Mouse (Mus musculus): ENCODE measurements at regions not wholly inside any gene's neighbourhood (a gene's known extent, or its start where the extent isn't known, plus 50 kb on each side); places are given as distances from the start of the nearest gene placed in this dataset.

GRCm38 (mm10) chr1:119256769-119257168, 165.3 kb downstream of the Inhbb start:
- DNase-seq: peak; percentile 61 to 76

DNA sequence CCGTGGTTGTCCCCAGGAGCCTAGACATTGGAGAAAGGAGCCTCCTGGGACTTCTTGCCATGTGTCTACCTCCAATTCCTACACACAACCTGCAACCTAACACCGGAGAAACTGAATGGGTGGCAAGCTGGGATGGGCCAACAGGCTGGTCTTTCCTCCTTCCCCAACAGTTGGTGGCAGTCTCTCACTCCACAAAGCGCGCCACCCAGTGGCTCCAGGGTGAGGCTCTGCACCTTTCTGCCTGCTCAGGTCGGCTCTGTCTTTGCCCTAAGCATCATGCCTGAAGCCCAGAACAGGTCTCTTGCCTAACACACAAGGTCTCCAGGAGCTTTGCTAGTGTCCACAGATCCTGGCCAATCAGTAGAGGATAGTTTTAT, 166.0 kb downstream of the Inhbb start:
- DNase-seq: no peak

- DNase-seq: no peak
Observed at GRCm38 (mm10) chr1:119255386-119256096, 166.5 kb downstream of the Inhbb start.

DNA sequence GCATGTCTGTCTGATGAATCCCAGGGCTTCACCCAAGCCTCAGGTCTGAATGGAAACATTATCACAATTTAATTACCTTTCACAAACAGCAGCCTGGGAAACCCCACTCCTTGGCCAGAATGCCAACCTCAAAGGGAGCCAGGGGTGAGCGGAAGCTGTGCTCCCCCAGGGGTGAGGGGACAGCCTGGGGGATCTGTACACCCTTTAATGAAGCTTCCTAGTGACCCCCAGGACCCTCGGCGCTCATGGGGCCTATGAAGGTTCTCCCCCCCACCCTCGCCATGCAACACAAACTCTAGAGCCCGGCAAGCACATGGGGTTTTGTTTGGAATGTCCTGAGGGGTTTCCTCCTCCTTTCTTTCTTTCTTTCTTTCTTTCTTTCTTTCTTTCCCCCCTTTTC, 167.1 kb downstream of the Inhbb start:
- DNase-seq: no peak

DNA sequence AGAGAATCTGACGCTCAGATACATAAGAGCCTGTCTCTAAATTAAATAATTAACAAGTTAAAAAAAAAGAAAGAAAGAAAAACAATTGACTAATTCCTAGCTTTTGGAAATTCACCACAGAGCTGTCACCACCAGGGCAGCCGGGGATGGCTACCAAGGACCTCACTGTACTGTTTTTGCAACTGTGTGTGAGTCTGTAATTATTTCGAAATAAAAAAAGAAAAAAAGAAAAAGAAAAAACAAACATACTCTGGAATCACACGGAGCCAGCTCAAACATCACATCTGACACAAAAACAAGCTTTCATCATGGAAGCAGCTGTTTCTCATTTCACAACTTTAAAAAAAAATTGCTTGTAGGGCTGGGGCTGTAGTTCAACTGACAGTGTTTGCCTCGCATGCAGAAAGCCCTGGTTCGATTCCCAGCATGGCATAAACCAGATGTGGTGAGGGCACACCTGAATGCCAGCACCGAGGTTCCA, 168.6 kb downstream of the Inhbb start:
- peak; percentile 59 to 68 for DNase-seq

DNA sequence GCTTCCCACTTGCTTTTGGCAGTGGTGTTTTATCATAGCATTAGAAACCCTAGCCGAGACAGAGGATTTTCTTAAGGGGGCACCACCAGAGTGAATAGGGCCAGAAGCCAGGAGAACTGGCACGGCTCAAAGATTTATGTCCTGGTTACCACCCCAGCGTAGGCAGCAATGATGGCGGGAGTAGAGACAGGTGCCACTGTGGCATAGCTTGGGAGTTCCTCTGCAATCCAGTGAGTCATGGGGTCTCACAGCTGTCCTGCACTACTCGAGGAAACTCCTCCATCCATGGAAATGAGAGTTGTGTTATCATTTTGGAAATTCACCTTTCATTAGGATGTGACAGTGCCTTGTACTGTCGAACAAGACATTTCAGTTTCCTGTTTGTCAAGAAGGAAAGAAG, 169.6 kb downstream of the Inhbb start:
- no peak for DNase-seq

GRCm38 (mm10) chr1:119251741-119252140, 170.3 kb downstream of the Inhbb start:
- DNase-seq: no peak

- DNase-seq: no peak
Observed at GRCm38 (mm10) chr1:119248776-119249495, 173.1 kb downstream of the Inhbb start.

DNA sequence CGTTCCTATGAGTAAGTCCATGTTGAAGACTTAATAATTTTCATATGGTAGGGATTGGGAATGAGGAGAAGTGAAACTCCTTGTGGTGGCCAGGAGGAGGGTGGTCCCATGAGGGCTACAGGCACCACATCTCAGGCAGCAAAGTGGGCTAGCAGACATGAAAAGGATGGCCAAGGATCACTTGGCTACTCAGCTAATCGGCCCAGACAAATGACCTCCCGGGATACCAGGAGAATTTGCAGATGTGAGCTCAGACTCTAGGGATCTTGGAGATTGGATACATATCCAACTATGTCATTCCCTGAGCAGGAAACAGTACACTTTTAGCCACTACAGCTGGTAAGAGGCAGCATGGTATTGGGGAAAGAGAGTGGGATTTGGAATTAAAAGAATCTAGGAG, 174.9 kb downstream of the Inhbb start:
- DNase-seq: peak in 1 of 2 experiments; percentile 58

GRCm38 (mm10) chr1:119238463-119238862, 183.6 kb downstream of the Inhbb start:
- DNase-seq: no peak

- DNase-seq: no peak
Observed at GRCm38 (mm10) chr1:119236787-119237186, 183.4 kb upstream of the Gli2 start.

DNA sequence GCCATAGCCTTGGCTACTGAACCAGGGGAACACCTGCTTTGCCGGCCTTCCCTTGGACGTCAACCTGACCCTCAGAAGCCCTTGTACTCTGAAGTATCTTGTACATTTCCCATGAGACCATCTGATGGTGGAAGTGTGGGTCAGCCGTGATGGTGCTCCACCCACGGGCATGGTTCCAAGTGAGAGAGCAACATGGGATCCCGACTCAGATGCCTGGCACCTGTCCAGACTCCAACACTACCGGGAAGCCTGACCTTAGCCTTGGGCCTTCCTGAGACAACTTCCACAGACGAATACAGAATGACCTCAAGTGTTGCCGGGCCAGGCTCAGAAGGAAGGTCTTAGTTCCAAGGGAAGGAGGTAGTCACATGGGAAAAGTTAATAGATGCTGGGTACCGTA, 181.0 kb upstream of the Gli2 start:
- peak; percentile 67 to 88 for DNase-seq

GRCm38 (mm10) chr1:119226996-119227395, 173.6 kb upstream of the Gli2 start:
- peak; percentile 38 to 45 for DNase-seq

DNA sequence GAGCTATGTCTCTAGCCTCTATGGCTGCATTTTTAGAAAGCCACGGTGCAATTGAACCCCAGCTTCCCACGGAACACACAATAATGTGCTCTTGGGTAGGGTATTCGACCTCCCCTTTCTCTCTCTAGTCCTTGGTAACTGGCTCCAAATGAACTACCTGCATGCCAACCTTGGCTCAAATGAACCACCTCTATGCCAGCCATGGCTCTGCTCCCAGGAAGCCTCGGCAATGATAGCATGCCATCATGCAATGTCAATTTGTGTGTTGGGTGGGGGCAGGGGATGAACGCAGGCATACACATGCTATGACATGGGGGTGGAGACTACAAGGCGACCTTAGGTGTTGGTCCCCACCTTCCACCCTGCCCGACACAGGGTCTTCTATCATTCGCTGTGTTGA, 170.5 kb upstream of the Gli2 start:
- DNase-seq: peak; percentile 64 to 65

GRCm38 (mm10) chr1:119221901-119222300, 168.5 kb upstream of the Gli2 start:
- no peak for DNase-seq

- no peak for DNase-seq
Observed at GRCm38 (mm10) chr1:119221012-119221411, 167.6 kb upstream of the Gli2 start.

DNA sequence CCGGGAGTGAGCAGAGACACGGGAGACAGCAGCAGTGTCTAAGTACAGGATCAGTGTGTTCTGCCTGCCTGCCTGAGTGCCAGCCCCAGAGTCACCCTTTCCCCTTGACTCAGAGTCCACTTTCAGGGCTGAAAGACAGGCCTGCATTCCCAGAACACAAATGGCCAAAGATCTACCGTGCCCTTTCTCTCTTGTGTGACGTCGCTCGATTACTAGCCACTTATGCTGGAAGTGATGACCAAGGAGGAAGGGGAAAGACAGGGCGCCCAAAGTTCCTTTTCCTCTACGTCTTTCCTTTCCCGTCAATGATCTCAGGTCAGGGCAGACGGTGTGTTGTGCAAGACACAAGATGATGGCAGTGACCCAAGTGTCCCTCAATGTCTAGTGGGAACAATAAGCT, 166.4 kb upstream of the Gli2 start:
- peak; percentile 39 to 49 for DNase-seq

DNA sequence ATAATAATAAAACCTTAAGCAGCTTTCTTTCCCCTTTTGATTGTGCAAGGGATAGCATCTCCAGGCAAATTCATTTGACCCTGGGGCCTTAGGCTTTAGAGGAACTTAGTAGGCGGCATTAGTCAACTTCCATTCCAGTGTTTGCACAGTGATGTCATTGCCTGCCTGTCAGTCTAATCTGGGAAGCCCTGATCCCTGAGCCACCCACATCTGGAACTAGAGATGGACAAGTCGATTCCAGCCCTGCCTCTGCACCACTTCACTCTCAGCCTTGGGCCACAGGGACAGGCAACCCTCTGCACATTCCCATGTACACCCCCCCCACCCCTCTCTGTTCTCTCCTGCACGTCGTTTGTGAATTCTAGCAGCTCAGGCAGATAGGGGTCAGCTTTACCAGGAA, 164.0 kb upstream of the Gli2 start:
- DNase-seq: peak in 1 of 2 experiments; percentile 39

- DNase-seq: peak; percentile 73 to 86
Observed at GRCm38 (mm10) chr1:119209607-119210007, 156.2 kb upstream of the Gli2 start.

- no peak for DNase-seq
Observed at GRCm38 (mm10) chr1:119202456-119202855, 149.0 kb upstream of the Gli2 start.

DNA sequence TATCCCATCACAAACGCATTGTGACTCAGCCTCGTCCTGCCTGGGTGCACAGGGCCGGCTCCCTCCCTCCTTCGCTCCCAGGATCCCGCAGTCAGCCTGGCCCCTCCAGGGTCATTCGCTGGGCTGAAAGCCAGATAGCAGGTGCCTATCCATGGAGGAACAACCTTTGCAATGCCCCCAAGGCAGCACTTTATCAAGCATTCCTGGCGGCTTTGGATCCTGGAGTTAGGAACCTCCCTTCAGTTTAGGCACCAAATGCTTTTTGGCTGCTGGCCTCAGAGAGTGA, 143.9 kb upstream of the Gli2 start:
- DNase-seq: peak; percentile 55 to 61

DNA sequence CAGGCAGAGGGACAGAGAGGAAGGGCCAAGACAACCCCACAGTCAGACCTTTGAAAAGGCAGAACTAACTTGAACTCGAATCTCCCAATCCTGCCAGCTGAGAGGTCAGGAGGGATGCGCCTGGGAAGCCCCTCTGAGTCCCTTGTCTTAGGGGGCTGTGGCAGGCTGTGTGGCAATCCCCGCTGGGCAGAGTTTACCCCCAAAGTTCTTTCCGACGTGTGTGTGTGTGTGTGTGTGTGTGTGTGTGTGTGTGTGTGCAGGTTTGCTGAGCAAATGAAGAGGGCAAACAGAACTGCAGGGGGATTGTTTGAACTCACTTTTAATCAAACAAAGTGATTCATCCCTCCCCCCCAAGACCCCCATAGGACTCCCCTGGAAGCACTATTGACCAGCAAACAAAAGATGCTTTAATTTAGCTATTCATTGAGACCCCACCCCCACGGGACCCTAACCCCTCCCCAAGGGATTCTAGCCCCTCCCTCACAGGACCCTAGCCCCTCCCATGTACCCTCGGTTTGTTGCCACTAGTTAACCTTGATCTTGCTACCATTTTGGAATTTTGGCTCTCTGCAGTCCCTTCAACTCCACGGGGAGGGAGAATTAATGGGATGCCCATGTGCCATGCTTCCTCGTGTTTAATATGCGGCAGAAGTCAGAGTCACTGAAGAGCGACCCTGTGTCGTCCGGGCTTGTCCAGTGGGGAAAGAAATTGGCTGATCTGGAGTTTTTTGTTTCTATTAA, 143.4 kb upstream of the Gli2 start:
- no peak for DNase-seq

- peak; percentile 21 to 22 for DNase-seq
Observed at GRCm38 (mm10) chr1:119194533-119194932, 141.1 kb upstream of the Gli2 start.
